Mouse (Mus musculus): ENCODE measurements around the gene Ncs1.

DNA sequence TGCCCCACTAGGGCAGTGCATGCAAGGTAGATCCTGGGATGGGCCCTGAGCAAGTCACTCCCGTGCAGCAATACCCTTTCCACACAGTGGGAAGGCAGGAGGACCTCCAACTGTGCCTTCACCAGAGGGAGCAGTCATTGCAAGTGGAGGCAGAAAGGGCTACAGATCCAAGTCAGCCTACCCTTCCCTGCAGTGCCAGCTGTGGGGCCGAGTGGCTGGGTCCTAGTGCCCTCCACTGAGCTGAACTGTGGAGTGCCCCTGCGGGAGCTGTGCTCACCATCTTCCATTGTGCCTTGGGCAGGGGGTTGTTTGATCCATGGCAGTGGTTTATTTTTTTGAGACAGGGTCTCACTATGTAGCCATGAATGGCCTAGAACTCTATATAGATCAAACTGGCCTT is 34.4 kb upstream of the Ncs1 start:
- TF ChIP-seq CTCF (conservative IDR thresholded peaks at IDR 0.05; ENCODE audit: low read length) (no peak), POU5F1 (IDR thresholded peaks at IDR 0.05; ENCODE audit: borderline replicate concordance, low read length) (no peak), NANOG (IDR thresholded peaks at IDR 0.05; ENCODE audit: borderline replicate concordance, low read length) (no peak)

All from E14TG2a.4 (cell line).